Mouse (Mus musculus) thymus, postnatal 0 days (tissue): Measurements from ENCODE around the gene Tpi1. TPM values are rescaled to one million over a fixed set of nuclear protein-coding genes. Genes with fewer than 3 reads are reported as not detected.
A peak's percentile ranks its signal among the peaks of the same experiment; 100 is the strongest.
"Not testable (repeated sequence)": the region's sequence is repeated elsewhere in the genome, so short reads cannot be mapped to it uniquely, and the experiment has no call there.

ENCODE experiments used
- DNase-seq: peaks from one replicate; pipeline ENCODE4 v3.0.0-alpha.2; 2015; ENCODE audit warnings: low spot score
- polyA plus RNA-seq: library from polyadenylated mRNA; unstranded; fragments of >200 nt; fragmentation: Nextera tagmentation; extraction: Ambion mirVana; gene quantifications from 2 replicates; pipeline ENCODE4 v1.2.1, GENCODE M21; 2015

The Tpi1 gene
- polyA plus RNA-seq, 1 experiment from 2014 or later = 231 TPM

GRCm38 (mm10) chr6:124809775-124810538 lies 4.1 kb downstream of the Tpi1 start:
- no peak for DNase-seq

DNA sequence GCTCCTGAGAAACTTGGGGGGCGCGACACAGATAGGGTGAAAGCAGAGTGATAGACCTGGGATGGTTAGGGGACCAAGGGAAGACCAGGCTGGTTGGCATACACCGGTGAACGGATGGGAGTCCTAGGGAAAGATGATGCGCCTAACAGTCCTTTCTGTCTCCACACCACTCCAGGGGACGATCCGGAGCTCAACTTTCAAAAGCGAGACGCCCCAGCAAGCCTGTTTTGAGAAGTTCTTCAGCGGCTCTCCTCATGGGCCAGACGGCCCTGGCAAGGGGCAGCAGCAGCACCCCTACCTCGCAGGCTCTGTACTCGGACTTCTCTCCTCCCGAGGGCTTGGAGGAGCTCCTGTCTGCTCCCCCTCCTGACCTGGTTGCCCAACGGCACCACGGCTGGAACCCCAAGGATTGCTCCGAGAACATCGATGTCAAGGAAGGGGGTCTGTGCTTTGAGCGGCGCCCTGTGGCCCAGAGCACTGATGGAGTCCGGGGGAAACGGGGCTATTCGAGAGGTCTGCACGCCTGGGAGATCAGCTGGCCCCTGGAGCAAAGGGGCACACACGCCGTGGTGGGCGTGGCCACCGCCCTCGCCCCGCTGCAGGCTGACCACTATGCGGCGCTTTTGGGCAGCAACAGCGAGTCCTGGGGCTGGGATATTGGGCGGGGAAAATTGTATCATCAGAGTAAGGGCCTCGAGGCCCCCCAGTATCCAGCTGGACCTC lies 4.9 kb downstream of the Tpi1 start:
- peak; percentile 43 for DNase-seq

DNA sequence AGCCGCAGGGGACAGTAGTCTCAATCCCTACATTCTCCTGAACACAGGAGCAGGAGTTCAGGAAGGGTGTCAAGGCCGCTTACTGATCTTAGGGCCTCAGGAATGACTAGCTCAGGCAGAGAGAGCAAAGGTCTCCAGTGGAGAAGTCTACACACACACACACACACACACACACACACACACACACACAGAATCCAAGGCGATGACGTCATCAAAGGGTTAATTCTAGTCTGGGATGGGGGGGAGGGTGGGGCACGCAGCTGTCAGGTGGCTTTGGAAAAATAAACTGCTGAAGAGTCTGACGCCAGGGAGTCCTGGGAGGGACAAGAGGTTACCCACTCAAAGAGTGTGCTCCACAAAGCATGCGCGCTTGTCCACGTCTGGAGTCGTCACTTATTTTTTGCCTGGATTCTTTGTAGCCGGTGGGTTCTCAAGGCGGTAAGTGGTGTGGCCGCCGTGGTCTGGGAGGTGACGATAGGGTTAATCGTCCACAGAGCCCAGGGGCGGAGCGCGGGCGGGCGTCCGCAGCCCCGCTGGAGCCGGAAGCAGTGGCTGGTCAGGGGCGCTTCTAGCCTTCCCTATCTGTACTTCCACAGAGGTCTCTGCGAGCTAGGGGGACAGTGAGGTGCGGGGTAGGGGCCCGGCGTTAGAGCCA lies 5.6 kb downstream of the Tpi1 start, which contains the start of gene Spsb2:
Gene Spsb2 (plus strand): TSS at position 304 of the 655 bp plus-strand sequence.
- peak; percentile 38 for DNase-seq

DNA sequence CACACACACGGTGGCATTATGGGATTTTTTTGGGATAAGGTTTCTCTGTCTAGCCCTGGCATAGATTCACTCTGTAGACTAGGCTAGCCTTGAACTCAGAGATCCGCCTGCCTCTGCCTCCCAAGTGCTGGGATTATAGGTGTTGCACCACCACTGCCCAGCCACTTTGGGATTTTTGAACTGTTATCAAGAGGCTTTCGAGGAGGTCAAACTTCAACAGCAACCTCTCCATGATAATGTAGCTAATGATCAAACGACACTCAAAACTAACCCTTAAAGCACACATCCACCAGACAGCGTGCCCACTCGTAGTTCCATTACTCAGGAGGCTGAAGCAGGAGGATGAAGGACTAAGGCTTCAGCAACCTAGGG lies 6.1 kb downstream of the Tpi1 start:
- DNase-seq = no peak

DNA sequence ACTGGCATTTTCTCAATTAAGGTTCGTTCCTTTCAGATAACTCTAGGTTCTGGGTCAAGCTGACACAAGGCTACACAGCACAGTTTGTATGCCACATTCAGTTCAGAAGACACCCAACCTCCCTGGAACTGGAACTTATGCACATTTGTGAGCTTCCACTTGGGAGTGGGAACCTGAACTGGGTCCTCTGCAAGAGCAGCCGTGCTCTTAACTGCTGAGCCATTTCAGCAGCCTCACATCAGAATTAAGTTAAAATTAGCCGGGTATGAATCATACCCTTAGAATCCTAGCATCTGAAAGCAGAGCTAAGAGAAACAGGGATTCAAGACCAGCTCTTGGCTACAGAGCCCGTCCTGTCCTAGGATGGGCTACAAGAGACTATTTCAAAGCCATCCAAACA lies 6.7 kb downstream of the Tpi1 start:
- no peak for DNase-seq

DNA sequence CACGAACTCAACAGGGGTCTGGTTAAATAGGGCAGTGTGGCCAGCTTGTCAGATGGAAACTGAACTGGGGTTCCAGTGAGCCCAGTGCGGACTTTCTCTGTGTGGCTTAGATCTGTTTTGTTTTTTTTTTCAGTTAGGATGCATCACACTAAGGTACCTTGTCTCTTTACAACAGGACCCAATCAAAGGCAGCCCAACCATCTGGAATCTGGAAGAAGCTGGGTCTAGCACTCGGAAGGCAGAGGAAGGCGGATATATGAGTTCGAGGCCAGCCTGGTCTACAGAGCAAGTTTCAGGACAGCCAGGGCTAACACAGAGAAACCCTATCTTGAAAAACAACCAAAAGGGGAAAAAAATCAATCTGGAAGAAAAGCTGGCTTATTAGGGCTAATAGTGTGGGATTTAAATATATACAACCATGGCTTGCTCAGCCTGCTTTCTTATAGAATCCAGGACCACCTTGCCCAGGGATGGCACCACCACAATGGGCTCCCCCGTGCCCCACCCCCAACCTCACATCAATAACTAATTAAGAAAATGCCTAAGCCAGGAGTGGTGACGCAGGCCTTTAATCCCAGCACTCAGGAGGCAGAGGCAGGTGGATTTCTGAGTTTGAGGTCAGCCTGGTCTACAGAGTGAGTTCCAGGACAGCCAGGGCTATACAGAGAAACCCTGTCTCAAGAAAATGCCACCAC lies 7.5 kb downstream of the Tpi1 start:
- no peak for DNase-seq

DNA sequence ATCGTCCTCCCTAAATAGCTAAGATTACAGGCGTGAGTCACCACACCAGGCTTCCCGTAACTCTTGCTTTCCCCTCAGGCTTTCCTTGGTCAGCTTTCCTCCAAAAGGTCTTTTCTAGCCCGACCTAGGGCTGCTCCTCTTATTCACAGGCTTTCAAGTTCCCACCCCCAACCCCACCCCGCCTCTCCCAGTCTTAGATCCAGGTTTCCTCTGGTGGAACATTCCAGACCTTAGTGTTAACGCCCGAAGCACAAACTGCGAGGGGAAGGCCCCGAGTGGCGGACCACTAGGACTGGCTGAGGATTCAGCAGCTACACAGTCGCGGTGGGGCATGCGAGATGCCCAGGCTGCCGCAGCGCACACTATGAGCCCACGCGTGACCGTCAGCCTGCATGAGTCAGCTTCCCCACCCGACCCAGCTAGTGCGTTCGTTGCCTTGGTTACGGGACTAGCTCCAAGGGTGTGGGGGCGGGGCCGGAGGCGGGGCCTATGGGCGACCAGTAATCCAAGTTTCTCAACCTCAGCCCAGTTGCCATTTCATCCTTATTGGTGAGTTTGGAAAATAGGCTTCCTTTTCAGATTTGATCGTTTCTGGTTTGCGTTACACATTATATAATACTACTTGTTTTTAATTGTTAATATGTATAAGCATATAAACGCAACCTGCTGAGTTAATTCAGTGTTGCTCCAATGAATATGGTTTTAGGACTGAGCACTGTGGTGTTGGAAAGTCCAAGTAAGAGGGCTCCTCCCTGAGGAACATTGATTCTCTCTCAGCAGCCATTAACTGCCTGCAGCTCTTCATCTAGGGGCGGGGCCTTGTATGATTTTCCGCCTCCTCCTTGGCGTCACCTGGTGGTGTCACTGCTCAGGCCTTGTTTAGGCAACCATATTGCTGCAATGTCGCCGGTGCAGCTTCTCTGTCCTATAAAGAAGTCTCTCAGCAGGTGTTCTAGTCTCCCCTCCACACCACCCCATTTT lies 8.5 kb downstream of the Tpi1 start:
- peak; percentile 83 for DNase-seq

DNA sequence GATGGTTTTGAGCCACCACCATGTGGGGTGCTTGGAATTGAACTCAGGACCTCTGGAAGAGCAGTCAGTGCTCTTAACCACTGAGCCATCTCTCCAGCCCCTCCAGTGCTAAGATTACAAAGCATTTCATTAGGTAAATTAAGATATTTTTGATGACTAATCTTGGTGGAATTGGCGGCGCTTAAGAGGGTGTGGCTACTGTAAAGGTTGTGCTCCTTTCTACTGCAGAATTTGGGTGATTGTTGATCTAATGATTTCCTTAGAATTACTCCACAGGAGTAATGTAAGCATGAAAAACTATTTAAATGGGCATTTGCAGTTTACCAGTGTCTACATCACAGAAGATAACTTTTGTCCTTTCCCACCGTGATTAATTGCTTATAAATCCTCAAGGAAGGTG lies 9.8 kb downstream of the Tpi1 start:
- no peak for DNase-seq

GRCm38 (mm10) chr6:124803691-124804090 lies 10.4 kb downstream of the Tpi1 start:
- not testable (repeated sequence) for DNase-seq

DNA sequence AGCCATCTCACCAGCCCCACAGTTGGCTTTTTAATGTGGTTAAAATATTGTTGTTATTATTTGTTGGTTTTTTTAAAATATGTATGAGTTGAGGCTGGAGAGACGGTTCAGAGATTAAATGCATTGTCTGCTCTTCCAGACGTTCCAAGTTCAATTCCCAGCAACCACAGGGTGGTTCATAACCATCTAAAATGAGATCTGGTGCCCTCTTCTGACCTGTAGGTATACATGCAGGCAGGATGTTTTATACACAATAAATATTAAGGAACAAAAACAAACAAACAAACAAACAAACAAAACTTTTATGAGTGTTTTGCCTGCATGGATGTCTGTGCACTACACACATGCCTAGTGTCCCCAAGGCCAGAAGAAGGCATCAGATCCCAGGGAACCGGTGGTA lies 11.0 kb downstream of the Tpi1 start:
- no peak for DNase-seq

- DNase-seq = peak; percentile 42
Observed at GRCm38 (mm10) chr6:124802400-124802799, 11.7 kb downstream of the Tpi1 start.

DNA sequence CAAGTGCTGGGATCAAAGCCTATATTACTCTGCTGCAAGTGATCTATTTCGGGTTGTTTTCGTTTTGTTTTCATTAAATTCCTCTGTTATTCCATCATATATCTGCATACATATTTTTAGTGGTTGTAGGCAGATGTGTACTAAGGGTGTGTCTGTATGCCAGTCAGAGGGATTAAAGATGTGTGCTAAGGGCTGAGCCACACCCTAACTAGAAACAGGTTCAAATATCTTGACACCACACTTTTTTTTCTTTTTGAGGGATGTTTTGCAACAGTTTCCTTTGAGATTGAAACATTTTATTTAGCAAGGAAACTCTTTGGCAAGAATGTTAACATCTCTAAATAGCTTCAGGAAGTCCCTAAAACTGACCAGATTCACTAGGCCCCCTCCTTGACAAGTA lies 17.9 kb downstream of the Tpi1 start:
- no peak for DNase-seq

DNA sequence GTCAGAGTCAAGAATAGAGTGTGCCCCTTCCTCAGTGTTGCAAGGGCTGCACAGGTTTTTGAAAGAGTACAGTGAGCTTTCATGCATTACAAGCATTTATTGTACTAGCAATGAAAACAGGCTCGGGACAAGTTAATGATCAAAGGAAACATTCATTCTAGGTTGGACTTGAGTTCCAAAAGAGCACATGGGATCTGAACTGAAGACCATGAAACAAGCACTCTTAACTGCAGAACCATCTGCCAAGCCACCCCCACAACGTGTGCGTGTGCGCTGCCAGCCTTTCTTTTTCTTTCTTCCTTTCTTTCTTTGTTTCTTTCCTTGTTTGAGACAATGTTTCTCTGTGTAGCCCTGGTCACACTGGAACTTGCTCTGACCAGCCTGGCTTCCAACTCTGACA lies 18.3 kb downstream of the Tpi1 start:
- DNase-seq = no peak

- no peak for DNase-seq
Observed at GRCm38 (mm10) chr6:124791911-124792310, 22.2 kb downstream of the Tpi1 start.

GRCm38 (mm10) chr6:124790121-124790520 lies 24.0 kb downstream of the Tpi1 start:
- DNase-seq = no peak

- DNase-seq = no peak
Observed at GRCm38 (mm10) chr6:124789519-124789918, 24.6 kb downstream of the Tpi1 start.

DNA sequence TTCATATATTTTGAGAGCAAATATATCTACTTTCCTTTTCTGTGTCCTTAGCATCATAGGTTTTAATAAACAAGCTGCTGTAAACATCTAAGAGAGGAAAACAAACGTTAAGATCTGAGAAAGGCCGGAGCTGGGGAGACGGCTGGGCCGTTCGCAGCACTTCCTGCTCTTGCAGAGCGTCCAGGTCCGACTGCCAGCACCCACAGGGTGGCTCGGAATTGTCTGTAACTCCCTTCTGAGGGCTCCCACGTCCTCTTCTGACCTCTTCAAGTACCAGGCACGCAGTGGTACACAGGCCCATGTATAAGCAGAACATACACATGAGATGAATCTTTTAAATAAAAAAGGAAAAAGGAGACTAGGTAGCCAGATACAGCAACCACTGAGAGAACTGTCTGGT lies 26.4 kb downstream of the Tpi1 start:
- no peak for DNase-seq

GRCm38 (mm10) chr6:124786756-124787420 lies 27.2 kb downstream of the Tpi1 start:
- DNase-seq = no peak

GRCm38 (mm10) chr6:124782436-124782835 lies 31.7 kb downstream of the Tpi1 start:
- DNase-seq = peak; percentile 40

GRCm38 (mm10) chr6:124780917-124781316 lies 33.2 kb downstream of the Tpi1 start:
- no peak for DNase-seq
